Mouse (Mus musculus): ENCODE results near the gene Pcbp2. TPM values are rescaled to one million over a fixed set of nuclear protein-coding genes. Genes with fewer than 3 reads are reported as not detected.
A peak's percentile ranks its signal among the peaks of the same experiment; 100 is the strongest.

Gene Pcbp2
- total RNA-seq, 2 experiments from 2014 or later: 628 to 756 TPM

- no peak for DNase-seq (ENCODE audit: low spot score in 2 of 2)
Measured at GRCm38 (mm10) chr15:102521480-102521879, 51.1 kb downstream of the Pcbp2 start.

- DNase-seq (ENCODE audit: low spot score in 2 of 2): peak; percentile 72 to 74
Measured at GRCm38 (mm10) chr15:102524892-102525485, 54.6 kb downstream of the Pcbp2 start, which contains the start of gene Npff. Npff (minus strand) TSS chr15:102524942.

- DNase-seq (ENCODE audit: low spot score in 2 of 2): no peak
Measured at GRCm38 (mm10) chr15:102526111-102527002, 56.0 kb downstream of the Pcbp2 start.

- DNase-seq (ENCODE audit: low spot score in 2 of 2): no peak
Measured at GRCm38 (mm10) chr15:102527936-102528335, 57.6 kb downstream of the Pcbp2 start.

GRCm38 (mm10) chr15:102528396-102528795 lies 58.1 kb downstream of the Pcbp2 start:
- DNase-seq (ENCODE audit: low spot score in 2 of 2): no peak

GRCm38 (mm10) chr15:102530566-102530965 lies 60.2 kb downstream of the Pcbp2 start:
- DNase-seq (ENCODE audit: low spot score in 2 of 2): no peak

GRCm38 (mm10) chr15:102531586-102531985 lies 61.2 kb downstream of the Pcbp2 start:
- DNase-seq (ENCODE audit: low spot score in 2 of 2): no peak

GRCm38 (mm10) chr15:102532106-102532900 lies 62.0 kb downstream of the Pcbp2 start:
- DNase-seq (ENCODE audit: low spot score in 2 of 2): no peak

- DNase-seq (ENCODE audit: low spot score in 2 of 2): no peak
Measured at GRCm38 (mm10) chr15:102533926-102534325, 63.6 kb downstream of the Pcbp2 start.

GRCm38 (mm10) chr15:102544801-102545200 lies 74.5 kb downstream of the Pcbp2 start:
- DNase-seq (ENCODE audit: low spot score in 2 of 2): no peak

GRCm38 (mm10) chr15:102546246-102546645 lies 75.9 kb downstream of the Pcbp2 start:
- DNase-seq (ENCODE audit: low spot score in 2 of 2): no peak

GRCm38 (mm10) chr15:102546677-102547427 lies 76.5 kb downstream of the Pcbp2 start:
- peak; percentile 26 to 40 for DNase-seq (ENCODE audit: low spot score in 2 of 2)

- DNase-seq (ENCODE audit: low spot score in 2 of 2): no peak
Measured at GRCm38 (mm10) chr15:102547478-102547877, 77.1 kb downstream of the Pcbp2 start.

Other genes starting within 250 kb of the Pcbp2 start
- 1 to 10 TPM; 4.1 to 7.4 TPM for gene Itgb7, start 238.6 kb upstream of the Pcbp2 start, total RNA-seq (2021)
- 10 to 100 TPM; 21.7 to 27.2 TPM for gene Rarg, start 213.0 kb upstream of the Pcbp2 start, total RNA-seq (2021)
- under 1 TPM in 1 of 2 experiments, not detected in 1; 0.13 TPM for gene Gm9918, start 200.0 kb upstream of the Pcbp2 start, total RNA-seq (2021)
- gene Mfsd5, start 191.1 kb upstream of the Pcbp2 start, total RNA-seq (2021): 10 to 100 TPM; 32.6 to 35.2 TPM
- 1 to 10 TPM; 1.3 to 1.9 TPM for gene Espl1, start 174.3 kb upstream of the Pcbp2 start, total RNA-seq (2021)
- 100 to 1,000 TPM; 443 to 458 TPM for gene Pfdn5, start 144.4 kb upstream of the Pcbp2 start, total RNA-seq (2021)
- gene Myg1, start 138.8 kb upstream of the Pcbp2 start, total RNA-seq (2021): 10 to 100 TPM; 48.9 to 54.7 TPM
- gene Aaas, start 119.8 kb upstream of the Pcbp2 start, total RNA-seq (2021): 10 to 100 TPM; 12.0 to 14.7 TPM
- under 1 TPM in 1 of 2 experiments, not detected in 1; 0.10 TPM for gene Sp7, start 103.4 kb upstream of the Pcbp2 start, total RNA-seq (2021)
- 10 to 100 TPM; 61.1 to 62.1 TPM for gene Sp1, start 64.4 kb upstream of the Pcbp2 start, total RNA-seq (2021)
- 1 to 10 TPM; 1.5 to 2.0 TPM for gene Amhr2, start 25.2 kb upstream of the Pcbp2 start, total RNA-seq (2021)
- 100 to 1,000 TPM in 1 of 2 experiments, 10 to 100 TPM in 1; 86.2 to 148 TPM for gene Prr13, start 11.5 kb upstream of the Pcbp2 start, total RNA-seq (2021)
- not detected for gene Gm10337, start 33.2 kb downstream of the Pcbp2 start, total RNA-seq (2021)
- gene Map3k12, start 46.5 kb downstream of the Pcbp2 start, total RNA-seq (2021): 1 to 10 TPM; 5.8 to 7.6 TPM
- gene Tarbp2, start 47.7 kb downstream of the Pcbp2 start, total RNA-seq (2021): 10 to 100 TPM; 35.5 to 36.1 TPM
- 1 to 10 TPM; 1.8 to 1.9 TPM for gene Npff, start 54.4 kb downstream of the Pcbp2 start, total RNA-seq (2021)
- gene Gm28047, start 154.5 kb downstream of the Pcbp2 start, total RNA-seq (2021): 1 to 10 TPM; 1.7 to 3.2 TPM
- gene Atf7, start 154.9 kb downstream of the Pcbp2 start, total RNA-seq (2021): 10 to 100 TPM; 58.9 to 62.1 TPM
- gene Atp5g2, start 201.8 kb downstream of the Pcbp2 start, total RNA-seq (2021): 10 to 100 TPM; 18.3 to 19.4 TPM